Mouse (Mus musculus) spleen, adult 2 months (tissue): ENCODE data around the gene Pde11a. TPM values are rescaled to one million over a fixed set of nuclear protein-coding genes. Genes with fewer than 3 reads are reported as not detected.

ENCODE experiments used
- DNase-seq, 2 experiments: peaks; one replicate each; pipeline versions ENCODE4 v3.0.0 to v3.0.0-alpha.2; 2012 to 2021; ENCODE audit warnings: low spot score in 2 of 2, low read depth in 1 of 2
- H3K27ac ChIP-seq: fragments of 200-500 bp; 2 replicates; pipeline ENCODE4 v1.5.1; 2012; ENCODE audit warnings: low read length, inconsistent platforms; ENCODE audit not compliant: insufficient read depth
- H3K27me3 ChIP-seq: fragments of 200-500 bp; 2 replicates; pipeline ENCODE4 v1.6.1; 2012; ENCODE audit warnings: mild to moderate bottlenecking, moderate library complexity, low read length, inconsistent platforms; ENCODE audit not compliant: control insufficient read depth, insufficient read depth
- H3K36me3 ChIP-seq: fragments of 200-500 bp; 2 replicates; pipeline ENCODE4 v1.6.1; 2012; ENCODE audit warnings: mild to moderate bottlenecking, low read length, inconsistent platforms; ENCODE audit not compliant: control insufficient read depth, insufficient read depth
- H3K4me1 ChIP-seq: fragments of 200-500 bp; 2 replicates; pipeline ENCODE4 v1.6.1; 2011; ENCODE audit warnings: inconsistent platforms; ENCODE audit not compliant: control insufficient read depth, insufficient read depth, insufficient read length
- H3K4me3 ChIP-seq: fragments of 200-500 bp; 2 replicates; pipeline ENCODE4 v1.5.1; 2011; ENCODE audit warnings: mild to moderate bottlenecking, inconsistent platforms; ENCODE audit not compliant: insufficient read depth, insufficient read length; ENCODE audit errors: extremely low read depth
- CTCF ChIP-seq: fragments of 200-500 bp; IDR thresholded peaks from 2 replicates; pipeline ENCODE4 v1.5.1; 2011; ENCODE audit warnings: mild to moderate bottlenecking, inconsistent platforms; ENCODE audit not compliant: insufficient read depth, insufficient read length, insufficient replicate concordance; ENCODE audit errors: extremely low read depth
- POLR2A ChIP-seq: fragments of 200-500 bp; IDR thresholded peaks from 2 replicates; pipeline ENCODE4 v1.6.1; 2011; ENCODE audit warnings: low read depth, low read length, inconsistent platforms
- WGBS: fragments of 180-500 bp; shearing (Covaris S2); methylation state at CpG from one replicate; pipeline ENCODE4 v1.1.7; 2018; 5-methylcytosine and 5-hydroxymethylcytosine counted together
- polyA plus RNA-seq: library from polyadenylated mRNA; depleted of rRNA; stranded (reverse); fragments of >200 nt; gene quantifications from 2 replicates; pipeline ENCODE4 v1.2.3, GENCODE M21; 2012; rRNA removed

The Pde11a gene
- 0.09 and 0.26 TPM in 2 replicates for polyA plus RNA-seq

DNA sequence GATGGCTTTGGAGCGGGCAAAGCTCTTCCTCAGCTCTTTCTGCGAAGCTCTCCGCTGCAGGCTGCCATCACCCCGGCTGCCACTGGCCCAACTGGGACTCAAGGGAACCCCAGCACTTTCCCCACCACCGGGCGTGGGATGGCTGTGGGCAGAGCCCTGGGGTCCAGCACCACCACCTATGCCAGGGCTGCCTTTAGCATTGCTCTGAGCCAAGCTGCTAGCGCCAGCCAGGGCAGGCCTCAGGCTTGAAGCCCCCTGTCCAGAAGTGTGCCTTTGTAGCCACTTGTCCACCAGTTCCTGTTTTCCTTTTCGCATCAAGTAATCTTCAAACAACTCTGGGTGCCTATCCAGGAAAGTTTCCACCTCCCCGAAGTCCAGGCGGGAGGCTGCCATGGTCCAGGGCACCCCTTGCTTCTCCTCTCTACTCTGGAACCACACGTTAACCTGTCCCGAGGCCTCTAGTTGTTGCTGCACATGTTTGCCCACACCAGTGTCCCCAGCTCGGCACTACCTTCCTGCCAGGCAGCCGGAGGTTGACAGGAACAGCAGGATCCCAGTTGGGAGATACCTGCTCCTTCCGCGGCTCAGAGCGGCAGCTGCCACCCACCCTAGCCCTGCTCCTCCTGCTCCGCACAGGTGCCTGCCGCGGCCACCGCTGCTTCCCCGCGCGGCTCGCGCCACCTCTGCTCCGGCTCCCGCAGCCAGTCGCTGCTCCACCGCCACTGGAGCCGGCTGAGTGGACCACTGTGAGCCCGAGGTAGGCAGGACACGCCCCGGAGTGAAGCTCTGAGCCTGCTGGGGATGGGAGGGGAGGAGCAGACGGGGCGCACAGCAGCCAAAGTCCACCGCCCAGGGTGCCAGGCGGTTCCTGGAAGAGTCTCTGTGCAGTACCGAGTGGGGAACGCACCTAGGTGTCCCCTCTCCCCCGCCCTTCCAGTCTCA, at the start of gene Pde11a:
Gene Pde11a, minus strand, starts transcription at position 560 of the 942 bp plus-strand sequence.
- Histone ChIP-seq H3K36me3 (no peaks in the 10 kb centered on the region), H3K27me3 (peaks cover 5% of the 10 kb centered on the region; the same call in 1 of the 2 replicates), H3K4me1 (no peaks in the 10 kb centered on the region; the same call in 1 of the 2 replicates), H3K27ac (no peak within 1 kb of the TSS), H3K4me3 (no peak within 1 kb of the TSS; the same call in 1 of the 2 replicates)
- no peak for DNase-seq
- TF ChIP-seq POLR2A (no peak), CTCF (no peak)
- 20% methylated on average over 40 of the region's 41 CpGs for WGBS

DNA sequence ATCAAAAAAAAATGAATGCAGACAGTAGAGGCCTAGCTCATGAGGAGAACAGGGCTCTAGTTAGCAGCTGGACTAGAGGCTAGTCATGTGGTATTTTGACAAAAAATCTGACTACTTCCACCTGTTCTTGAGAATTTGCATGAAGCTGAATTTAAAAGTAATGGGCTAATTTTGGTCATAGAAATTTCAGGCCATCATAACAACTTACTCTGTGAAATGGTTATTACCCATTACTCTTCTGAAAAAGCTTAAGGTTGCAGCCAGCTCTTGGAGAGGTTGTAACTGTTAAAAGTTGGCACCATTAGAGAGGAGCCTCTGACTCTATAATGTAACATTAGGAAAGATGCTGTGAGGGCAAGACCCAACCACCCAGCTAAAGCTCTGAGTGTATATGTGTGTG, 48.0 kb upstream of the Pde11a start:
- no peak for TF ChIP-seq POLR2A
- no peak for TF ChIP-seq CTCF
- H3K36me3 ChIP-seq = peaks cover 11% of the 10 kb centered on the region
- H3K4me3 ChIP-seq = no peak overlapping the region
- DNase-seq = no peak
- H3K4me1 ChIP-seq = no peaks in the 10 kb centered on the region
- no peak overlapping the region for H3K27ac ChIP-seq
- H3K27me3 ChIP-seq = no peaks in the 10 kb centered on the region

DNA sequence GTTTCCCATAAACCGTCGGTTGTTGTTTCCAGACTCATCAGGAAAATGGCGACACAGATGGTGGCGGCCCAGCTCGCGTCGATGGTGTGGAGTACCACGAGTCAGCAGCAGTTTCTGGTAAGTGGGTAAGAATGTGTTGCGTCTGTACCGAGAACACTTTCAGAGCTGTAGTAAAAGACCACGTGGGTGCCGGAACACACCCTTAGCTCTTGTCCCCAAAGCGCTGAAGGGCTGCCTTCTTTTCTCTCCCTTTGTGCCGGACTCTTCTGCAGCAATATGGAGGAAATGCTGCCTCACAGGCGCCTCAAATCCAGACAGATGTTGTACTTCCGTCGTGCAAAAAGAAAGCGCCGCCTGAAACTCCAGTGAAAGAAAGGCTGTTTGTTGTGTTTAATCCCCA, 40.1 kb upstream of the Pde11a start:
- DNase-seq = no peak
- peaks cover 51% of the 10 kb centered on the region for H3K36me3 ChIP-seq
- H3K27me3 ChIP-seq = no peaks in the 10 kb centered on the region
- H3K27ac ChIP-seq = no peak overlapping the region
- 96% methylated on average over 19 of the region's 19 CpGs for WGBS
- H3K4me3 ChIP-seq = no peak overlapping the region
- no peak for TF ChIP-seq CTCF
- TF ChIP-seq POLR2A = no peak
- no peaks in the 10 kb centered on the region for H3K4me1 ChIP-seq

DNA sequence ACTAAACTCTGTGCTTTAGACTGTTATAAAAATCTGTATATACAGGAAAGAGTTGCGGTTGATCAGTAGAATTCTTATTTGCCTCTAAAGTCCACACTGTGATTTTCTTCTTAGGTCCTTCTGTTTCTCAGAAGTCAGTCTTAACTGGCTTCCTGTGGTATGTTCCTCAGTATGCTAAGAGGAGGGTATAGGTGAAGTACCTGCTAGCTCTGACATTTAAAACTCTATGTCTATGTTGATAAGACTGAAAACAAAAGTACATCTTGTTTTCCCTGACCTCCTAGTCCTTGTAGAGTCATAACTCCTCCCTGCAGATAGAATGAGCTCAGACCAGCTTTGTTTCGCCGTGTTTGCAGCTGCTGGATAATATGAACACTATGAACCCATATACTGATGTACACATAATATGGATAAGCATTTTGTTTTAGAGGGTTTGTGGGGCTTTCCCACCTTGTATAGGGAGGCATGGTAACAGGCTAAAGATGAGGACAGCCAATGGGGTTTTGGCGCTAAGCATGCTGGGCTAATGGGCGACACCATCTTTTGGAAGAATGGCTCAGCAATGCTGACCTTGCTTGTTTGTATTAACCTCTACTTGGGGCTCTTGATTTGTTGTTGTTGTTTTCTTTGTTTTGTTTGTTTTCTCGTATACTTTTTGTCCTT, 36.1 kb upstream of the Pde11a start:
- WGBS = 94% methylated on average over 6 of the region's 6 CpGs
- DNase-seq = no peak
- no peak overlapping the region for H3K4me3 ChIP-seq
- TF ChIP-seq POLR2A = no peak
- TF ChIP-seq CTCF = no peak
- peaks cover 42% of the 10 kb centered on the region for H3K36me3 ChIP-seq
- peaks cover 5% of the 10 kb centered on the region; the same call in 1 of the 2 replicates for H3K4me1 ChIP-seq
- no peaks in the 10 kb centered on the region for H3K27me3 ChIP-seq
- no peak overlapping the region for H3K27ac ChIP-seq

DNA sequence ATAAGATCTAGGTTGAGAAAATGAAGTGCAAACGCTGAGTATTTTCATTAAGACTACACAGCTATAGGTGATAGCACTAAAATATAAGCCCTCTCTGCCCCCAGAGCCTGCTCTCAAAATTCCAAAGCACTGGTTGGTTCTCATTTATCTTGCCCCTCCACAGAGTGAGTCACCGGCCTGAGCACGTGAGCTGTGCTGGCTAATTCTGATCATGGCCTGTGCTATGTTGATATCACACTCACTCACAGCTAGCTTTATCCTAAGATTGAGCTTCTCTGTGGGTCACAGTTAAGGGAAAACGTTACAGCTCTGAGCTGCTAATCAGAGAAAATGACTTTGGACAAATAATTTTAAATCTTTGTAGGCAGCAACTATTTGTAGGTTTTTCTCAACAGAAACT, 33.7 kb upstream of the Pde11a start:
- 86% methylated on average over 4 of the region's 4 CpGs for WGBS

DNA sequence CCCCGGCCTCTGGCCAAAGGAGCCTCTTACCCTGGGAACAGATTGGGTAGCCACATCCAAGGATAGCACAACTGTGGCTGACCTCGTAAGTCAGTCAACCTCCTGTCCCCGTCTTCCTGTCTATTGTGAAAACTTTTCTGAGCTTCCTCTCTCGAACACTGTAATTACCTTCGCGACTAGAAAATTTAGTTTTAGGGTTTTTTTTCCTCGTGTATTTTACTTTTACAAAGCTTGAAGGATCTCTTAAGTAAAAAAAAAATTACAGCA, 32.0 kb upstream of the Pde11a start:
- Histone ChIP-seq H3K27ac (no peak overlapping the region), H3K4me1 (peaks cover 5% of the 10 kb centered on the region; the same call in 1 of the 2 replicates), H3K27me3 (no peaks in the 10 kb centered on the region), H3K4me3 (peak overlapping the region; percentile 84), H3K36me3 (peaks cover 16% of the 10 kb centered on the region)
- TF ChIP-seq POLR2A = no peak
- no peak for TF ChIP-seq CTCF
- WGBS = under 1% methylated on average over 7 of the region's 7 CpGs
- no peak for DNase-seq

More for the DNA sequence above, 33.7 kb upstream of the Pde11a start:
- DNase-seq = no peak
- TF ChIP-seq POLR2A (no peak), CTCF (no peak)
- Histone ChIP-seq H3K27me3 (no peaks in the 10 kb centered on the region), H3K36me3 (peaks cover 26% of the 10 kb centered on the region), H3K27ac (no peak overlapping the region), H3K4me1 (peaks cover 5% of the 10 kb centered on the region; the same call in 1 of the 2 replicates), H3K4me3 (no peak overlapping the region)
